In the genomic region with DNA sequence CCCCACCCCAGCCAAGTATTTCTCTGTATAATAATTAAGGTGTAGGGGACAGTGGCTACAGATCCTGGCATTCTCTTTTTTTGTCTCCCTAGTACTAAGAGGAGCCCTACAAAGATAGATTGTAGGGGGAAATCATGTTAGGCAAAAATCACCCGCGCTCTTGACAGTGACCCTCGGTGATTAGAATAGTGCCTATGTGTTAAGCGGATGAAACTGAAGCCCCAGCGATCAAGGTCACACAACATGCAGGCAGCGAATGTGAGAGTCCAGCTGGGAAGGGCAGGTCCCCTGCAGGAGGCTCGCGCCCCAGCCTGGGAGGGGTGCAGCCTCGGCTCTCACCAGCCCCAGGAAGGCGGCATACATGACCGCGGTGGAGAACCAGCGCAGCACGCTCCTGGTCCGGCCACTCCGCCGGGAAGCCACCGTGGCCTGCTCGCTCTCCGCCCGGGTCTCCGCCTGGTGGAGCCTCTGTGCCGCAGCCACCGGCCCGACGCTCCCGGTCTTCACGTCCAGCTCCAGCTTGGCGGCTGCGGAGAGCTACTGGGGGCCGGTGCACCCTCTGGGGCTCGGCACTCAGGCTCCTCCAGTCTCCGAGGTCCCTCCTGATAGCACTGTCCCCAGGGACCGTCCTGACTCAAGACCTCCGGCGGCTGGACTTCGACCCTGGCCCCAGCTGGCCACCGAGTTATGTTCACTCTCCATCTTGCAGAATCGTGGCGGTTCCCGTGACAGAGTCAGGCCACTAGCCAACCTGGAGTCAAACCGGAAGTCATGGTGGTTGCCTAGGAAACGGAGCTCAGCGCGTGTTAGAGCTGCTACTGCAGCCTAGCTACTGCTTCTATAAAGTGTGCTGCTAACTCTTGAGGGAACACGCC, we compare ENCODE assay signal across 8 mouse cellular contexts. TPM values are rescaled to one million over a fixed set of nuclear protein-coding genes. Genes with fewer than 3 reads are reported as not detected.
DNase-seq lines count a peak whose midpoint lies in the region; ATAC-seq and TF ChIP-seq lines count a peak whose summit lies in the region.

A gene (minus strand): TSS at position 715 of the 875 bp plus-strand sequence.

- H3K9me3 ChIP-seq in G1E (replicated peaks): peaks cover 2% of the 10 kb centered on the region; the same call in 1 of the 2 replicates
- H3K9me3 ChIP-seq in hindbrain, embryonic 10.5 days: peaks cover 5% of the 10 kb centered on the region; the same call in 1 of the 2 replicates
- H3K9me3 ChIP-seq in lung, embryonic 15.5 days: 0 out of 2 replicates have a peak, but pooled peaks cover 2% of the 10 kb centered on the region

- peak within 1 kb of the TSS; percentile 48; the same call in 1 of the 2 replicates for H3K9ac ChIP-seq in lung, embryonic 15.5 days

- peak within 1 kb of the TSS; percentile 98 for H3K4me2 ChIP-seq in lung, embryonic 15.5 days

- WGBS in hindbrain, embryonic 10.5 days: 2% methylated on average over 46 of the region's 46 CpGs
- WGBS in lung, embryonic 15.5 days: under 1% methylated on average over 46 of the region's 46 CpGs

- DNase-seq in G1E (ENCODE audit: low spot score): no peak
- DNase-seq in cerebellum, adult 9-10 months: peak; percentile 92
- peak; percentile 90 for DNase-seq in hindbrain, embryonic 10.5 days (ENCODE audit: low spot score)
- peak; percentile 82 for DNase-seq in layer of hippocampus, adult 9-10 months (ENCODE audit: low spot score)
- DNase-seq in ovary, adult 18-20 months (ENCODE audit: low spot score): peak; percentile 79
- peak; percentile 88 for DNase-seq in thymus, postnatal 0 days (ENCODE audit: low spot score)

- no peak for TF ChIP-seq CTCF in G1E (IDR thresholded peaks at IDR 0.05; ENCODE audit: low read depth, low read length)

- H3K36me3 ChIP-seq in G1E (replicated peaks): no peaks in the 10 kb centered on the region
- H3K36me3 ChIP-seq in hindbrain, embryonic 10.5 days: no peaks in the 10 kb centered on the region
- H3K36me3 ChIP-seq in lung, embryonic 15.5 days: no peaks in the 10 kb centered on the region

- peaks cover 35% of the 10 kb centered on the region for H3K27me3 ChIP-seq in G1E (ENCODE audit: insufficient read depth, low read length)
- H3K27me3 ChIP-seq in hindbrain, embryonic 10.5 days (ENCODE audit: insufficient read depth, poor library complexity, severe bottlenecking): peaks cover 25% of the 10 kb centered on the region
- H3K27me3 ChIP-seq in lung, embryonic 15.5 days: 0 out of 2 replicates have a peak, but pooled peaks cover 9% of the 10 kb centered on the region

- peaks cover 12% of the 10 kb centered on the region; the same call in 1 of the 2 replicates for H3K4me1 ChIP-seq in G1E (ENCODE audit: insufficient read depth, low read depth, low read length)
- H3K4me1 ChIP-seq in hindbrain, embryonic 10.5 days (replicated peaks): peaks cover 17% of the 10 kb centered on the region
- H3K4me1 ChIP-seq in lung, embryonic 15.5 days: peaks cover 4% of the 10 kb centered on the region

- no peak for ATAC-seq in G1E (ENCODE audit: extremely low read depth, insufficient number of reproducible peaks, low FRiP score, poor library complexity, severe bottlenecking)
- ATAC-seq in frontal cortex, adult (ENCODE audit: low TSS enrichment): peak; percentile 95
- ATAC-seq in lung, embryonic 15.5 days (ENCODE audit: borderline replicate concordance, extremely low read depth, low FRiP score, low TSS enrichment): peak; percentile 95

- peak within 1 kb of the TSS; percentile 37; the same call in 1 of the 2 replicates for H3K4me3 ChIP-seq in G1E (ENCODE audit: low read depth, low read length)
- H3K4me3 ChIP-seq in hindbrain, embryonic 10.5 days: peak within 1 kb of the TSS; percentile 70
- H3K4me3 ChIP-seq in lung, embryonic 15.5 days: peak within 1 kb of the TSS; percentile 57

- H3K27ac ChIP-seq in hindbrain, embryonic 10.5 days: peak within 1 kb of the TSS; percentile 84
- H3K27ac ChIP-seq in lung, embryonic 15.5 days: no peak within 1 kb of the TSS

RNA-seq across cellular contexts. Expression of the gene that starts here (rescaled TPM):
- total RNA-seq in G1E (2014; fragmentation: Nextera tagmentation) (not detected in 2 replicates), G1E (2017) (0.05 TPM in 1 of 2 replicates, not detected in the other)
- polyA plus RNA-seq in G1E (2012): not detected in 2 replicates
- not detected in 2 replicates for polyA plus RNA-seq in hindbrain, embryonic 10.5 days (2016; fragmentation: Nextera tagmentation; extraction: Ambion mirVana)
- 0.21 TPM in 1 of 2 replicates, not detected in the other for polyA plus RNA-seq in lung, embryonic 15.5 days (2015; fragmentation: Nextera tagmentation; extraction: Ambion mirVana)
- 0.39 and 0.42 TPM in 2 replicates for polyA plus RNA-seq in thymus, postnatal 0 days (2015; fragmentation: Nextera tagmentation; extraction: Ambion mirVana)

Comparison
In these comparisons a context has a peak if more than half of its experiments do, and no peak if none do; other contexts are left out.
1. Peak in DNase-seq, H3K4me3 ChIP-seq and H3K27ac ChIP-seq in hindbrain, embryonic 10.5 days; RNA of the gene not detected or under 1 TPM.
2. Peak in ATAC-seq, H3K4me3 ChIP-seq, H3K9ac ChIP-seq and H3K4me2 ChIP-seq in lung, embryonic 15.5 days; RNA of the gene not detected or under 1 TPM.
3. Peak in DNase-seq in thymus, postnatal 0 days; RNA of the gene not detected or under 1 TPM.